Mouse (Mus musculus): ENCODE measurements around the gene Stk40. TPM values are rescaled to one million over a fixed set of nuclear protein-coding genes. Genes with fewer than 3 reads are reported as not detected.
A peak's percentile ranks its signal among the peaks of the same experiment; 100 is the strongest.

Stk40 gene
- polyA plus RNA-seq, 1 experiment from 2014 or later, result 17.3 TPM

DNA sequence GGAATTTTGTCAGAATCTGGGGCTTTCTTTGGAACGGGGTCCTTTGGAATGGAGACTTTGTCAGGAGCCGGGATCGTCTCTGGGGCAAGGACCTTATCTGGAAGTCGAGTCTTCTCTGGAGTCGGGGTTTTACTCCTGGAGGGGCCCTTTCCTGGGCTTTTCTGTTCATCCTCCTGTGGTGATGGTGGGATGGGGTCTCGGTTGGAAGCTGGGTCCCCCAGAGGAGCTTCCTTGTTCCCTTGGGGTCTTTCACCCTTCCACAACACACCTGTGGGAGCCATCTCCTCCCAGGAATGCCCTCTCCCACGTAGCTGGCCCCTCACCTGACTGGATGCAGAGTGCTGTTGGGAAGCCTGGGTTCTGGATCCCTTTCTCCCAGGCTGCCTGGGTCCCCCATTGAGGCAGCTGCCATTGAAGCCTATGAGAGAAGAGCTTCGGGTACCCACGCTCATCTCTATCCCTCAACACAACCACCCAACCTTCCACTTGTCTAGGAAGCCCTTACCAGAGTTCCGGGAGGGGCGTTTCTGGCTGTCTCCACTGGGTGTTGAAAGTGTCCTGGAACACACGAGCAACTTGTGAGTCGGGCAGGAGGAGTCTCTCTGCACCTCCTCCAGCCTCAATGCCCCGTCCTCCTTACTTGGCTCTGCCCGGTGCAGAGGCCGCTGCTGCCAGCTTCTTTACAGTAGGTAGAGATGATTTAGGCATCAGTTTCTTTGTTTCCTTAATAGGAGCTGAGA lies 48.1 kb downstream of the Stk40 start:
- no peak for DNase-seq (ENCODE audit: low spot score)
- peaks cover 3% of the 10 kb centered on the region; the same call in 1 of the 2 replicates for H3K36me3 ChIP-seq (ENCODE audit: control insufficient read depth, insufficient read depth, low read length)
- no peak overlapping the region for H3K4me2 ChIP-seq (replicated peaks; ENCODE audit: low read depth)
- H3K27me3 ChIP-seq (ENCODE audit: control insufficient read depth, insufficient read depth, low read length), result no peaks in the 10 kb centered on the region
- H3K27ac ChIP-seq (replicated peaks), result no peak overlapping the region
- 80% methylated on average over 16 of the region's 16 CpGs for WGBS
- H3K9me3 ChIP-seq (ENCODE audit: control insufficient read depth, low read length), result no peaks in the 10 kb centered on the region
- no peak overlapping the region for H3K4me3 ChIP-seq (ENCODE audit: low read depth, low read length)
- no peak overlapping the region for H3K9ac ChIP-seq (ENCODE audit: low read length)
- TF ChIP-seq CTCF (IDR thresholded peaks at IDR 0.05; ENCODE audit: low read depth) (no peak), EP300 (optimal IDR thresholded peaks at IDR 0.05) (no peak)
- no peak for ATAC-seq (ENCODE audit: low FRiP score, low TSS enrichment)
- peaks cover 4% of the 10 kb centered on the region; the same call in 1 of the 2 replicates for H3K4me1 ChIP-seq (replicated peaks; ENCODE audit: control insufficient read depth, insufficient read depth)

DNA sequence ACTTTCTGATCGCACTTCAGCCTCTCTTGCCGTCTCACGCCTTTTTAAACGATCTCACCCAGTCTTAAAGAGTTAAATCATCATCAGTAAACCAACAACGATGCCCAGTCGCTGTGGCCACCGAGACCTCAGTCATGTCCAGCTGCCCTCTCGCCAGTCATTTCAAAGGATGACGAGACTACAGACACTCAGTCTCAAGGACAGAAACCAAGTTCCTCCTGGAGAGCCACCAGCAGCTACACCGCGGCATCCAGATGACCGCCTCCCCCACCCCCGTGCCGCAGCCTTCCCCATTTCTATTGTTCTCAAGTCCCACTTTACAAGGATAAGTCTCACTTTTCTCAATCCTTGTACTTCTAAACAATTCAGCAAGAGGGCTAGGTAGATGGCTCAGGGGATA lies 49.1 kb downstream of the Stk40 start:
- WGBS, result 64% methylated on average over 14 of the region's 14 CpGs
- H3K4me2 ChIP-seq (replicated peaks; ENCODE audit: low read depth), result no peak overlapping the region
- no peak overlapping the region for H3K9ac ChIP-seq (ENCODE audit: low read length)
- peaks cover 4% of the 10 kb centered on the region; the same call in 1 of the 2 replicates for H3K4me1 ChIP-seq (replicated peaks; ENCODE audit: control insufficient read depth, insufficient read depth)
- H3K27ac ChIP-seq (replicated peaks), result no peak overlapping the region
- ATAC-seq (ENCODE audit: low FRiP score, low TSS enrichment) (no peak), DNase-seq (ENCODE audit: low spot score) (no peak)
- no peaks in the 10 kb centered on the region for H3K27me3 ChIP-seq (ENCODE audit: control insufficient read depth, insufficient read depth, low read length)
- peaks cover 3% of the 10 kb centered on the region; the same call in 1 of the 2 replicates for H3K36me3 ChIP-seq (ENCODE audit: control insufficient read depth, insufficient read depth, low read length)
- H3K4me3 ChIP-seq (ENCODE audit: low read depth, low read length), result no peak overlapping the region
- TF ChIP-seq EP300 (optimal IDR thresholded peaks at IDR 0.05) (no peak), CTCF (IDR thresholded peaks at IDR 0.05; ENCODE audit: low read depth) (no peak)
- no peaks in the 10 kb centered on the region for H3K9me3 ChIP-seq (ENCODE audit: control insufficient read depth, low read length)

DNA sequence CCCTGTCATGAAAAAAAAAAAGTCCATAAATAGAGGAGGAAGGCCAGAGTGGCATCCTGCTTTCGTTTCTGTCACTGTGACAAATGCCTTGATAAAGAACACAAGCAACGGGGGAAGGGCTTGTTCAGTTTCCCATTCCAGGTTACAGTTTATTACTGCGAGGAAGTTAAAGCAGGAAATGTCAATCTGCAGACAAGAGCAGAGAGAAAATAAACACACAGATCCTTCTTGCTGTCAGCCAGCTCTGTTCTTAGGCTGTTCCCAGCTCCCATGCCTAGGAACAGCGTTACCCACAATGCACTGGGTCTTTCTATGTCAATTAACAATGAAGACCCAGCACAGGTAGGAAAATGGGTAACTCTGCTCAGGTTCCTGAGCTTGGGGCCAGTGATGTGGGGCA lies 51.4 kb downstream of the Stk40 start:
- H3K36me3 ChIP-seq (ENCODE audit: control insufficient read depth, insufficient read depth, low read length), result peaks cover 3% of the 10 kb centered on the region; the same call in 1 of the 2 replicates
- no peak overlapping the region for H3K9ac ChIP-seq (ENCODE audit: low read length)
- H3K4me2 ChIP-seq (replicated peaks; ENCODE audit: low read depth), result no peak overlapping the region
- H3K9me3 ChIP-seq (ENCODE audit: control insufficient read depth, low read length), result no peaks in the 10 kb centered on the region
- DNase-seq (ENCODE audit: low spot score), result no peak
- H3K27me3 ChIP-seq (ENCODE audit: control insufficient read depth, insufficient read depth, low read length), result no peaks in the 10 kb centered on the region
- peak overlapping the region; percentile 70; the same call in 1 of the 2 replicates for H3K27ac ChIP-seq (replicated peaks)
- ATAC-seq (ENCODE audit: low FRiP score, low TSS enrichment), result no peak
- H3K4me1 ChIP-seq (replicated peaks; ENCODE audit: control insufficient read depth, insufficient read depth), result no peaks in the 10 kb centered on the region
- 37% methylated on average over 4 of the region's 4 CpGs for WGBS
- H3K4me3 ChIP-seq (ENCODE audit: low read depth, low read length), result no peak overlapping the region
- TF ChIP-seq CTCF (IDR thresholded peaks at IDR 0.05; ENCODE audit: low read depth) (no peak), EP300 (optimal IDR thresholded peaks at IDR 0.05) (no peak)

DNA sequence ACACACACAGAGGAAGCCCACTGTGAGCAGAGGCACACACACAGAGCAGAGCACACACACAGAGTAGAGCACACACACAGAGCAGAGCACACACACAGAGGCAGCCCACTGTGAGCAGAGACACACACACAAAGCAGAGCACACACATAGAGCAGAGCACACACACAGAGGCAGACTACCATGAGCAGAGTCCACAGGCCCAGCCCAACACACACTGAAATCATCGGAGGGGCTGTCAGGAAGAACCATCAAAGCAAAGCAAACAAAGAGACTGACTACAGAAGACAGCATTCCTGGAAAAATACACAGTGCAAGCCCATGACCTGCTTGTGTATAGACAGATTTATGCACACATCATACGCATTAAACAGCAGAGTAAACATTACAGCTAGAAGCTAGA lies 52.1 kb downstream of the Stk40 start:
- peak; percentile 47 for ATAC-seq (ENCODE audit: low FRiP score, low TSS enrichment)
- H3K9me3 ChIP-seq (ENCODE audit: control insufficient read depth, low read length), result no peaks in the 10 kb centered on the region
- no peaks in the 10 kb centered on the region for H3K4me1 ChIP-seq (replicated peaks; ENCODE audit: control insufficient read depth, insufficient read depth)
- no peaks in the 10 kb centered on the region for H3K27me3 ChIP-seq (ENCODE audit: control insufficient read depth, insufficient read depth, low read length)
- no peak for DNase-seq (ENCODE audit: low spot score)
- TF ChIP-seq CTCF (IDR thresholded peaks at IDR 0.05; ENCODE audit: low read depth) (no peak), EP300 (optimal IDR thresholded peaks at IDR 0.05) (no peak)
- no peak overlapping the region for H3K4me3 ChIP-seq (ENCODE audit: low read depth, low read length)
- H3K4me2 ChIP-seq (replicated peaks; ENCODE audit: low read depth), result no peak overlapping the region
- peaks cover 3% of the 10 kb centered on the region; the same call in 1 of the 2 replicates for H3K36me3 ChIP-seq (ENCODE audit: control insufficient read depth, insufficient read depth, low read length)
- peak overlapping the region; percentile 70 for H3K27ac ChIP-seq (replicated peaks)
- H3K9ac ChIP-seq (ENCODE audit: low read length), result no peak overlapping the region
- 19% methylated on average over 2 of the region's 2 CpGs for WGBS

DNA sequence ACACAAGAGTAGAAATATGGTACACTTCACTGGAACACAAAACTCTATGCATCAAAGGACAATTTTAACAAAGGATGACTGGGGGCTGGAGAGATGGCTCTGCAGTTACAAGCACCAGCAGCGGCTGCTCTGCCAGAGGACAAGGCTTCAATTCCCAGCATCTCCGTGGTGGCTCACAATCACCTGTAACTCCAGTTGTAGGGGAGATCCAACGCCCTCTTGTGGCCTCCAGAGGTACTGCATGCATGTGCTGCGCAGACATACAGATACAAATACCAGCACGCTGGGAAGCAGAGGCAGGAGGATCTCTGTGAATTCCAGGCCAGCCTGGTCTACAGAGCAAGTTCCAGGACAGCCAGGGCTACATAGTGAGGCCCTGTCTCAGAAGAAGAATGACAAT lies 52.9 kb downstream of the Stk40 start:
- no peak for DNase-seq (ENCODE audit: low spot score)
- WGBS, result 61% methylated on average over 5 of the region's 5 CpGs
- no peak overlapping the region for H3K27ac ChIP-seq (replicated peaks)
- H3K4me2 ChIP-seq (replicated peaks; ENCODE audit: low read depth), result no peak overlapping the region
- no peak for ATAC-seq (ENCODE audit: low FRiP score, low TSS enrichment)
- peak; percentile 77 for TF ChIP-seq CTCF (IDR thresholded peaks at IDR 0.05; ENCODE audit: low read depth)
- TF ChIP-seq EP300 (optimal IDR thresholded peaks at IDR 0.05), result no peak
- H3K4me3 ChIP-seq (ENCODE audit: low read depth, low read length), result no peak overlapping the region
- no peaks in the 10 kb centered on the region for H3K9me3 ChIP-seq (ENCODE audit: control insufficient read depth, low read length)
- no peak overlapping the region for H3K9ac ChIP-seq (ENCODE audit: low read length)
- H3K27me3 ChIP-seq (ENCODE audit: control insufficient read depth, insufficient read depth, low read length), result no peaks in the 10 kb centered on the region
- no peaks in the 10 kb centered on the region for H3K4me1 ChIP-seq (replicated peaks; ENCODE audit: control insufficient read depth, insufficient read depth)
- peaks cover 3% of the 10 kb centered on the region; the same call in 1 of the 2 replicates for H3K36me3 ChIP-seq (ENCODE audit: control insufficient read depth, insufficient read depth, low read length)

DNA sequence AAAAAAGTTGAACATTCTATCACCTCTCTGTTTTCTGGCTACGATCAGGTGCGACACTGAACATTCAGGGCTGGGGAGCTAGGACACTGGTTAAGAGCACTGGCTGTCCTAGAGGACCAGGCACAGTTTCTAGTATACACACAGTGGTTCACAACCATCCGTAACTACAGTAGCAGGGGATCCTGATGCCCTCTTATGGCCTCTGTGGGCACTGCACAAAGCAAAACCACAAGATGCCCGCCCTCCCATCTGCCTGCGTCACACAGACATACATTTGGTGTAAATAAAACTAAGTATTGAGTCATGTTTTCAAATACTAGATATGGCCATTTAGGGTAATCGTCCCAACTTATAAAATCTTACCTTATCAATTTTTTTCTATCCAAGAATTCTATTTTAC lies 53.8 kb downstream of the Stk40 start:
- Histone ChIP-seq H3K4me1 (replicated peaks; ENCODE audit: control insufficient read depth, insufficient read depth) (no peaks in the 10 kb centered on the region), H3K4me2 (replicated peaks; ENCODE audit: low read depth) (no peak overlapping the region), H3K9ac (ENCODE audit: low read length) (no peak overlapping the region), H3K36me3 (ENCODE audit: control insufficient read depth, insufficient read depth, low read length) (no peaks in the 10 kb centered on the region), H3K4me3 (ENCODE audit: low read depth, low read length) (no peak overlapping the region), H3K27ac (replicated peaks) (no peak overlapping the region), H3K27me3 (ENCODE audit: control insufficient read depth, insufficient read depth, low read length) (no peaks in the 10 kb centered on the region), H3K9me3 (ENCODE audit: control insufficient read depth, low read length) (no peaks in the 10 kb centered on the region)
- peak; percentile 67 for DNase-seq (ENCODE audit: low spot score)
- WGBS, result 90% methylated on average over 6 of the region's 6 CpGs
- TF ChIP-seq EP300 (optimal IDR thresholded peaks at IDR 0.05) (no peak), CTCF (IDR thresholded peaks at IDR 0.05; ENCODE audit: low read depth) (peak; percentile 63)
- peak; percentile 12; the same call in 1 of the 2 replicates for ATAC-seq (ENCODE audit: low FRiP score, low TSS enrichment)

Measured in stomach, postnatal 0 days (tissue).